Mouse (Mus musculus) T-helper 2 cell (primary cell): Measurements from ENCODE around the gene Sik1.

Experiments used
- in situ Hi-C: fragments of 300-600 bp; cut with MboI, MseI; formaldehyde crosslinking; loops from one replicate; pipeline ENCODE4 v1.15.1; 2025; ENCODE audit warnings: high pct_unique_total_duplicates

Sik1 gene

DNA sequence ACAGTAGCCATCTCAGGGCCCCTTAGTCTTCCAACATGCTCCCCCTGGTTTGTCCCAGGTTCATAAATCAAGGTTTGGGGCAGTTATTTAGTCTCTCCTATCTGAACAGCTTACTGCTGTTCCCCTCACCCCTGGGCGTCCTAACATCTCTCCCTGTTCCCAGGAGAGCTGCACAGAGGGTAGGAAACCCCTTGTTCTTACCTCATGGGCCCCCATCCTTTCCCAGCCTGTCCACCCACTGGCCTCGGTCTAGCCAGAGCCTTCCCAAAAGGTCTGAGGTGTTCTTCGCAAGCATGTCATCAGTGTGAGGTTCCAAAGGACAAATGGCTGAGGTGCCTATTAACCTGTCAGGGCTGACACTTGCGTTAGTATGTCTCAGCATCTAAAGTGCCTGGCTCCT lies 1.6 kb upstream of the Sik1 start:
- in situ Hi-C loops, result loop anchor here (5.0 kb wide), 2 partner anchors 160 to 170 kb away; no protein-coding TSS in a partner anchor

DNA sequence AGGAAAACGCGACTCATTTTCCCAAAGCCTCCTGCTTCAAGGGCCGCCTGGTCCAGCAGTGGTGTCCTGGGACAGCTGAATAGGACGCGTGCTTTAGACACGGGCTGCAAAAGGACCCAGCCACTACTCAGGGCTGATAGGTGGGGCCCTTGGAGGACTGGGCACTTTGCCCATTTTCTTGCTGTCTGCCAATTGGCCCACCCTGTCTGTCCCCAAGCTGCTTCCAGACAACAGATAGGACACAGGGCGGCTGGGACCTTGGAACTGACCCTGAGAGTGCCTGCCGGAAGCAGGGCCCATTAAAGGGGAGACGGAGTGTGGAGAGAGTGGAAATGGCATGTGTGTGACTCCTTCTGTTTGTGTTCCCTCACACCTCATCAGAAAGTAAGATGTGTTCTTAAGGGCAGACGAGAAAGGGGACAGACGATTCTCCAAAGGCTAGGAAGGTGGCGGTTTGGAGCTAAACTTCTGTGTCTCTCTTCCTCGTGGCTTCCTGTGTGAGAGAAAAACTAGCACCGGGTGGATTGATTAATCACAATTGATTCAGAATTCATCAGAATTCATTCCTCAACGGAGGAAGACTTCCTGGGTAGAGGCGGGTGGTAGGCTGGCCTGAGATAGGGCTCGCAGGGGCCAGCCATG lies 1.0 kb upstream of the Sik1 start:
- in situ Hi-C loops, result loop anchor here (5.0 kb wide), 2 partner anchors 159 to 171 kb away; no protein-coding TSS in a partner anchor

DNA sequence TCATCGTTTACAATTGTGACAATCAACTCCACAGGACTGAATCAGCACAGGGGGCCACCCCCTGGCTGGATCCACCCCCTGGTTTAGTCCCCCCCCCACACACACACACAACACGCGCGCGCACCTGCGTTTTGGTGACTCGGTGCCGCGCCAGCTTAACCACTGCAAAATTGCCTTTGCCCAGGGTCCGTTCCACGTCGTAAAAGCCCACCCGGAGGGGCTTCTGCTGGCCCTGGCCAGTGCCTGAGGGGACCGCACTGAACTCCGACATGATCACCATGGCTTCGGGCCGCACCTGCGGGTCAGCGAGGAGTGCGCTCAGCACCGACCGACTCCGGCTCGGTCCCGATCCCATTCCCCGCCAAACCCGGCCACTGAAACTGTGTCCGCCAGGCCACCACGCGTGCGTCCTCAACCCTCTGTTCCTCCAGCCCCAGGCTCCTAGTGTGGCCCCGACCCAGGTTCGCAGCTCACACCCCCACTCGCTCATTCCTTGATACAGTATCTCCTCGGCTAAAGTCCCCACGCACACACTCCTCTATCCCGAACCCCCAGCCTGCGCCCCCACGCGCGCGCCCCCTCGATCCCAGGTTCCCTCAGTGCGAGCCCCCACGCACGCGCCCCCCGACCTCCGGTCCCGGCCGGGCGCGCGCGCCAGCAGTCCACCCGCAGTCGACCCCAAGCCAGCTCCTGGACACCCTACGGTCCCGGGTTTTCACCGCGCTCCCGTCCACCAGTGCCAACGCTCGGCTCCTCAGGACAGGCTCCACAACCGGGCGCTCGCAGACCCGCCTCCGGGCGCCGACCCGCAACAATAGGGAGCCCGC lies 621 bp downstream of the Sik1 start:
- in situ Hi-C loops, result loop anchor here (5.0 kb wide), 2 partner anchors 158 to 172 kb away; no protein-coding TSS in a partner anchor

DNA sequence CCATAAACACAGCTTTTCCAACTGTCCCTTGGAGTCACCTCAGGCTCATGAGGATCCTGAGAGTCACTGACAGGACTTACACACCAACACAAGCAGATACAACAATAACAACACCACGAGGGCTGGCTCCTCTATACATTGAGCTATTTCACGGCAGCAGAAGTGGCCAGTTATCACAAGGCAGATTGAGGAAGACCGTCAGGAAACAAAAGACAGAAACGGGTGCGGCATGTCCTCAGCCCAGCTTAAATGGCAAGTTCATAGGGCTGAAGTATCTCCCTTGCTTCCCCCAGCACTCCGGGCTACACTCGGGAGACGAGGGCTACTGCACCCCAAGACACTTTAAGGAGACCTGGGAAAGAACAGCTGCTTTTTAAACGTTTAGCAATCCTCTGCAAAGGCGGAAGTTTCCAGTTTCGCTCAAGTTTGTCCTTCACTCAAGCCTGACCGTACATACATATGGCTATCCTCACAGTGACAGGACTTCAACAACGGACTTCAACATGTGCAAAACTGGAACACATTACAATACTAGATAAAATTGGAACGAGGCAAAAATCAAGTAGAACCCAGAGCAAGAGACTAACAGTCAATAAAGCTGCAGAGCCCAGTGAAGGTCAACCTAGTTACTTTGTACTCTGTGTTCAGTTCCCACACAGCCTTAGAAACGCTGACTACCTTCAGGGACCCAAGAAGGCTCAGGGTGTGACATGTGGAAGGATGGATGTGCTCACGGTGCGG lies 2.0 kb downstream of the Sik1 start:
- in situ Hi-C loops, result no loop called here

DNA sequence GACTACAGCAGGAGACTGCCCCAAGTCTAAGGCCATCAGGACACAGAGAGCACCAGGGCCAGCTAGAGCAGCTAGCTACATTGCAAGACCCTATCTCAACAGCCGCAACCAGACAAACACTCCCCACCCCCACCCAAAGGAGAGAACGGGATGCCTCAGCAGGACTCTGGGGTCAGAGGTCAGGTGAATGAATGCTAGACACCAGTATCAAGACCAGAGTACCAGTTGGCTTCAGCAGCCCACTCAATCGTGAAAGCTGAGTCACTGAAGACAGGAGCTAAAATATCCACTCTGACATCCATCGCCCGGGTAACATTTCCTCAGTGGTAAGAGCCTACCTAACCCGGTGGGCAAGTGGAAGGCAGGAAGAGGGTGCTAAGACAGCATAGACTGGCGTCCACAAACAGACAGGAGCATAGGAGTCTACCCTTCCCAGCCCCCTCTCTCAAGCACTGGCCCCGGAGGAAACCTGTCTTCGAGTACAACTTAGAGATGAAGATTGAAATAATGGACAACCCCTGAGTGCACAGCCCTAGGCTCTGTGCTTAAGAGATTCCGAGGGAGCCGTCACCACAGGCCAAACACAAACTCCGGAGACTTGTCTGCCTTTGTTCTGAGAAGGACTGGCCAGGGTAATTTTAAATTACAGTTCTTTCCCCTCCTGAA lies 2.7 kb downstream of the Sik1 start:
- in situ Hi-C loops, result no loop called here

DNA sequence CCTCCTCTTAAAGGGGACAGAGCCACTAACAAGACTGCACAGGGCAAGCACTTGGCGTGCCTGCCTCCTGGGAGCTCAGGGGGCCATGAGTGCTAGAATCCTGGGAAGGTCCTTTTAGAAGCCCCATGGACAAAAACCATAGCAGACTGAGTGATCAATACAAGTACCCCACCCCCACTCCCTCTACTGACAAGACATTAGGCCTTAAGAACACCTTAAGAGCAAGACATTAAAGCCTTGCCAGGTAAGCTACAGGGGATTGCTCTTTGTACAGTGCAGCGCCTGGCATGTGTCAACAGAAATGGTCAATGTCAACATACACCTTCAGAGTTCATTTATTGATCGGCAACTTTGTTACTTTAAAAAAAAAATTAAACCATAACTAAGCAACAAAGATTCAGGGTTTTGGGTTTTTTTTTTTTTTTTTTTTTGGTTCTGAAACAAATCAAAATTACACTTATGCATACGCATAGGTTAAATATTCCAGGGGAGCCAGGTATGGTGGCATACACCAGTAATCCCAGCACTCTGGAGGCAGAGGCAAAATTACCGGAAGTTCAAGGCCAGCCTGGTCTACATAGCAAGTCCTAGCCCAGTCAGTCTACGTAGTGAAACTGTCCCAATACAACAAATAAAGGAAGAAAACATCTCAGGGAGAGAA lies 3.7 kb downstream of the Sik1 start:
- in situ Hi-C loops, result no loop called here

DNA sequence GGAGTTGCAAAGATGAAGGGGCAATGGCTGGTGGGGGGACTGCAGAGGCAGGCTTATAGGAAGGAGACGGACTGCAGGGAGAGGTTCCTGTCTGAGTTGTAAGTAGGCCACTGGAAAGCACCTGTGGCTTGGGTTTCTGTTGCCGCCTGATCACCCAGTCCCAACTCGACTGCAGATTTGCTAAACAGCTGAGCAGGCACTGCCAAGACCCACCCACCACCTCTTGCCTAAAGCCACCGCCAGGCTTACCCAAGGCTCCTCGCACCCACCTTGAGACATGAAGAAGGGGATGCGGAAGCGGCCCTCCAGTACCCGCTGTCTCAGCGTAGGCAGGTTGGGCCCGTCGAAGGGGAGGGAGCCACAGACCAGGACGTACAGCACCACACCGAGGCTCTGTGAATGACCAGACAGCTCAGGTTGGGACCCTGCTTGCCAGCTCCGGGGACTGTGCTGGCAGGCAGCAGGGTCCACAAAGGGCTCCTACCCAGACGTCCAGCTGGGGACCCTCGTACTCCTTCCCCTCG lies 5.1 kb downstream of the Sik1 start:
- in situ Hi-C loops, result no loop called here

DNA sequence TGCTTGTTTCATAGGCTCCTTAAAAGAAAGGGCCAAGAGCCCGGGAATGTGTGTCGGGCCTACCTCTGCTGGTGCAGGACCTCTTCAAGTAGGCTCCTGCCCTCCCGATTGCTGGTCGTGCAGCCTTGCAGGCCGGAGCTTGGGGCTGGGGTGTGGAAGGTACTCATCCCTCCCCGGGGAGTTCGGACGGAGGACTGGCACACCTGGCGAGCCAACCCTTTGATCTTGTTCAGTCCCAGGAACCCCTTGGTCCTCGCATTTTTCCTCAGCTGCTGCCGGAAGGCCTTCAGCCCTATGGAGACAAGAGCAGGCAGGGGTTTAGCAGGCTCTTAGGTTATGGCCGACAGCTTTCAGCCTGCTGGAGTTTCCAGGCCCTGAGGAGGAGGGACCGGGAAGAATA lies 8.6 kb downstream of the Sik1 start:
- in situ Hi-C loops, result no loop called here

DNA sequence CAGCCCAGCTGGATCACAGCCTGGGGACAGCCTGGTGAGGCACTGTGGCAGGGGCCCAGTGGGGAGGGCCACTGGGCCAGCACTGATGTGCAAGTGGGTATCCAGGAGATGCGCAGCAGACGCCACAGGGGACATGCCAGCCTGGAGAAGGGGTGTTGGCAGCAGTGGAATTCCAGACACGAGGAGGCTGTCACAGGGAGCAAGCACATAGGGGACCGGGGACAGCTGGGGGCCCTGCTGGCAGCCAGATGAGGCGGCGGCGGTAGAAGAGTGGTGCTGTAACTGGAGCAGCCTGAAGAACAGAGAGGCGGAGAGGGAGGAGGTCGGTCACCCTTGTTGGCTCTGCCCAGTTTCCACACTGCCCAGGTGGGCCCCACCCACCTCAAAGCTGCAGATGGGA lies 9.3 kb downstream of the Sik1 start:
- in situ Hi-C loops, result no loop called here

DNA sequence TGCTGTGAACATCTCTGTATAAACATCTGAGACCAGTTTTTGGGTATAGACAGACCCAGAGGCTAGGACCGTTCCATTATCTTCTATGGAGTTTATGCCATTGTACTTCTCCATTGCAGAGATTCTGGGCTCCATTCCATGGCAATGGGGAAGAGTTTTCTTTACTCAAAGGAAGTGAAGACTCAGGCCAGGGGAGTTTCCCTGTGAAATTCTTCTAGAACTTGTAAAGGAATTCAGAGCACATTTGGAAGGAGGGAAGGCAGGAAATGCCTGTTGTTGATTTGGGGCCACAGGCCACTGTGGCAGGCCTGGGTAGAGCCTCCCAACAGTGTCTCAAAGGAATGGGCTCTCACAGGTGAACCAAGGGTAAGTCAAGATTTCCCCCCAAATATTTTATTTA lies 11.7 kb downstream of the Sik1 start:
- in situ Hi-C loops, result no loop called here

DNA sequence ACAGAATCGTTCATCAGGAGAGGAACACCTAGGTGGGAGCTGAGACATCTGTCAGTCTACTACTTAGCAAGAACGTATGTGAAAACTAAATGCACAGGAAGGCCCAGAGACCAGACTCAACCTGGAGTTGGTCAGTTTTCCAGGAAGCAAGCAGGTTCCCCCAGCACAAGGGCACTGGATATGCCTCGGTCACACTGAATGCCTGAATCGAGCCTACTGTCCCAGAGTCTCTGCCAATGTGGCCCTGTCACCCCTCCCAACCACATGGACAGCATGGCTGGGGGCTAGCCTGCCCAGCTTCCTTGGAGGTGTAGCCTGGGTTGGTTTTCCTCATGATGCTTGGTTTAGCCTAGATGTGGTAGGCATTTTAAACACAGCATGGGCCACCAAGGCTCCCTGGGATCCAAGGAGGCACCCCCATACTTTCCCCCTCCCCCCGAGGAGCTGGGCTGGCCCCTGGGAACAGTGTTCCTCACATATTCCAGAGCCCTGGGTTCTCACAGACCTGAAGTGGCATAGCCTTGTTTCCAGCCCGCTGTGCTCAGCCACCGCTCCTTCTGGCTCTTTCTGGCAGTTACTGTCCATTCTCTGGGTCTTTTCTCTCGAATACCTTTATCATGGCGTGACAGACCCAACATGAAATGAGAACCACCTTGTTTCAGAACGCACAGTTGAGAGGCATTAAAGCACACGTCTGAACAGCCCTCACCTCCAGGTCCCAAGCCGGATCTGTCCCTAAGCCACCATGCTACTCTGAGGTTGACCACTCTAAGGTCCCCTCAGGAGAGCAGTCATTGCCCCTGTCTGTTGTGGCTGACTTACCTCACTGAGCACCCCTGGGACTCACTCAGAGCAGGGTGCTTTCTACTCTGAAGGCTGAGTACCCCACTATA lies 12.4 kb downstream of the Sik1 start:
- in situ Hi-C loops, result no loop called here

DNA sequence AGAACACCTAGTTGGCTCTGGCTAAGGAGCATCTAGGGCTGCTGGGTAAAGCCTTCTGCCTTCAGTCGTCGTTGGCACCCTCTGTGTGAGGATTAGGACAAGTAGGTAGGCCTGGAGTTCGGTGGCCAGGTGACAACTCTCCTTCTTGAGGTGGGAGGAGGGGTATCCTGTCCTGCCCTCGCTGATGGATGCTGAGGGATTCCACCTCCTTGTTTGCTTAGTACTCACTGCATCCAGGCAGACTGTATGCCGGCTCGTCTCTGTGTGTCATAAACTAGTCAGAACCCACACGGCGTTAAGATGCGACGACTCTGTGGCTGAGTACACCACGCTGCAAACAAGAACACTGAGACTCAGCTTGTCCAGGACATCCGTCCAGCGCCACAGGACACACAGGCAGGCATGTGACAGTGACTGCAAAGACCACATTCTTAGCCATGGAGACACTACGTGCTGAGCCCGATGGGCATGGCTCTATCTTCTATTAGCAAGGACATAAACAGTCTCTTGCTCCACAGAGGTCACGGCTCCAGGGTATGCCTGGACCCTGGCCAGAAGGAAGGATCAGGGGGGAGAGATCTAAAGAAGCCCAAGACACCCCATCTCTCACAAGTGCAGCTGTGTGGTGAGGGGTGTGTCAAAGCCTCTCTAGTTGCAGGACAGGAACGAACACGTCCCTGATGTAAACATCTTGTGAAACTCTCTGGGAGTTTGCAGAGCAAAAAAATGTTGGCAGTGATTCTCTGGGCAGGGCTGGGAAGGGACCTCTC lies 13.6 kb downstream of the Sik1 start:
- in situ Hi-C loops, result no loop called here

DNA sequence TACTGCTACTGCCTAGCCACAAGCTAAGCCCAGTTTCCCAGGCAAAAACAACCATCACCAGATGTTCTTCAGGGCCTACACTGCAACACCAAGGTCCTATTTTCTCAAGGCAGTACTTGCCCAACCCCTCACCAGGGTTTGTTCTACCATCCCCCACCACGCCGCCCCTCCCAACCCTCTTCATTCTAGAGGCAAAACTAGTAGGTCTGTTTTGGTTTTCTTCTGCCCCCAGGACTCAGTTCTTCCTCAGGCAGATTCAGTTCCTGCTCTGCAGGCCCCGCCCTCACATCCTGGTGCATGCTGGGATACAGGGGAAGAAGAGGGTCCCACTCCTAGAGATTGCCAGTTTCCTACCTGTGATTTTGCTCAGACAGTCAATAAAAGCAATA lies 14.2 kb downstream of the Sik1 start:
- in situ Hi-C loops, result no loop called here

DNA sequence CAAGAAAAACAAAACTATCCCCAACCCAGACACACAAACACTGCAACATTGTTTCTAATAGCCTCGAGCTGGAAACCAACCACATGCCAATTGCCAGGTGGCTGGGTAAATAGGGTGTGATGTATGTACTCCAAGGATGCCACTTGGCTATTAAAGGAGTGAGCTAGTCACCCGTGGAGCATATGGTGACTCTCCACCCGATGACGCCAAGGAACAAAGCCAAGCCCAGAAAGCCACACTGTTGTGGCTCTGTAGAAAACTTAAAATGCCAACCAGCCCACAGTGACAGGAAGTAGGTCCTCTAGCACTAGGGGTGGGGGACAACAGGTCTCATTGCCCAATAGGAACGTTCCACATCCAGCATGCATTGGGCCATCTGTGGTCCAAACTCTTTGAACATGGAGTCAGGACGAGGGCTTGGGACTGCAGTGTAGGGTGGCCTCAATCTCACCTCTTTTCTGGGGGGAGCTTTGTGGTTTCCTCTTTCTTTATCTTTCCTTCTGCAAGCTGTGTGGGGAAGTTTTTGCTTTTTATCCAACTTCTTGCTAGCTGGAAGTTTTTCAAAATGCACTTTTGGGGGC lies 15.1 kb downstream of the Sik1 start:
- in situ Hi-C loops, result no loop called here

DNA sequence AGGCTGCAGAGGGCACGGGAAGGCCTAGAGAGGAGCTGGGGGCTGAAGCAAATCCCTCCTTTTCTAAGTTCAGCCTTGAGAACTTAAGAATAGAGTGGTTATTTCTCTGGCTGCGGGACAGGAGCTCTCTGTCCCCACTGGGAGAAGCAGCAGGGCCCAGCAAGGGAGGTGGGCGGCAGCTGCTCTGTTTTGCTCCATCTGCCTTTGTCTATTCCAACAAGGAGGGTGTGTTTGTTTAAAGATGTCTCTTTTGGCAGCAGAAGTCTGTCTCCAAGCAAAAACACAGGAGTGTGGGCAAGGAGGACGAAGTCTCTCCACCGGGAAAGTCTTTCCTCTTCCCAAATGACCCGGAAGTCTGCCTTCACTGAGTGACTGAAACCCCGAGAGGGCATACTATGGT lies 18.8 kb downstream of the Sik1 start:
- in situ Hi-C loops, result loop anchor here (10.0 kb wide), 1 partner anchor 622 kb away; no protein-coding TSS in a partner anchor

DNA sequence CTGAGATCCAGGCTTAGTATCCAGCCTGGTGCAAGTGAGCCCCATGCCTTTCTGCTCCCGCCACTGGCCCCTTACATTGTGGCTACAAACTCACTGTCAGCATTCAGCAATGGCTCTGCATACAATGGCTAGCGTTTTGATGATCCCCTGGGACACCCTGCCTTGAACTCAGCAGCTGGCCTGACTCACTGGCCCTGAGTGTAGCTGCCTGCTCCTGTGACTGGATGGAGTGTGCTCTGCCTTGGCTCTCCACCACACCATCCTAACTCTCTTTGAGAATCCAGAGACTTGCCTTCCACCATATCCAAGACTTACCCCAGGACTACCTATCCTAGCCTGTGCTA lies 19.4 kb downstream of the Sik1 start:
- in situ Hi-C loops, result loop anchor here (10.0 kb wide), 1 partner anchor 621 kb away; no protein-coding TSS in a partner anchor

DNA sequence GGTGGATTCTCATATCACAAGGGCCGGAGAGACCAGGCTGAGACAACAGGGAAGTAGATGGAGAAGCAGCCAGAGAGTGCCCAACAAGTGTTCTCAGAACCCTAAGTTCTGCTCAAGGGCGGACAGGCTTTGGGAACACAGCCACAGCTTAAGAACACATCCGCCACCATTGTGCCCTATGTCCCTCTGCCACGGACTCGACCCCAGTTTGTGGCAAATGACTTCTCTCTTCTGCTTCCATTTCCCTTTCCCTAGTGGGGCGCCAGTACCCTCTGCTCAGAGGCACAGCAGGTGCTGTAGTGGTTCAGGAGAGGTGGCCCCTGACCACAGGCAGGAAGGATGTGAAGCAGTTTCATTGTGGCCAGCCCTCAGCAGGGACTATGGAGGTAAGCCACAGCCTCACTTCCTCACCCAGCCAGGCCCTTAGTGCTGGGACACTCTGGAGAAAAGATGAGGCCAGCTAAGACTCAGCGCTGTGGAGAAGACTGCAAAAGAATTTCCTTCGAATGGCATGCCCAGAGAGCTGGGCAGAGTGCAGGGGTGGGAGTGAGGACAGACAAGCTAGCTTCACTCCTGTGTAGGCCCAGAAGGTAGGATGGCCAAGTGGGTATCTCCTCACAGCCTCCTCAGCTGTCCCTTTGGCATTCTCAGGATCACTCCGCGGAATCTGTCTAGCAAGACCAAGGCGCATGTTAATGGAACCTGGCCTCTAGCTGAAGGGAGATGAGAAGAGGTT lies 19.9 kb downstream of the Sik1 start:
- in situ Hi-C loops, result loop anchor here (10.0 kb wide), 1 partner anchor 621 kb away; no protein-coding TSS in a partner anchor
